Mouse (Mus musculus) forebrain, embryonic 12.5 days (tissue): ENCODE measurements around the gene Hint2. TPM values are rescaled to one million over a fixed set of nuclear protein-coding genes. Genes with fewer than 3 reads are reported as not detected.

Experiments used
- ATAC-seq: fragments of 200-750 bp; cut with Nextera tagmentation; 2 replicates; pipeline ENCODE4 v1.8.0; 2017; ENCODE audit warnings: moderate TSS enrichment; ENCODE audit not compliant: low FRiP score
- H3K27ac ChIP-seq: fragments of 300-500 bp; sonication (generic); 2 replicates; pipeline ENCODE4 v1.5.1; 2016; ENCODE audit warnings: mild to moderate bottlenecking
- H3K27me3 ChIP-seq: fragments of 300-500 bp; sonication (generic); 2 replicates; pipeline ENCODE4 v1.6.1; 2016; ENCODE audit warnings: mild to moderate bottlenecking
- H3K36me3 ChIP-seq: fragments of 300-500 bp; sonication (generic); replicated peaks from 2 replicates; pipeline ENCODE4 v1.6.1; 2016; ENCODE audit warnings: mild to moderate bottlenecking
- H3K4me1 ChIP-seq: fragments of 300-500 bp; sonication (generic); 2 replicates; pipeline ENCODE4 v1.6.1; 2016
- H3K4me2 ChIP-seq: fragments of 300-500 bp; sonication (generic); 2 replicates; pipeline ENCODE4 v1.6.1; 2016; ENCODE audit warnings: mild to moderate bottlenecking, moderate library complexity
- H3K4me3 ChIP-seq: fragments of 300-500 bp; sonication (generic); replicated peaks from 2 replicates; pipeline ENCODE4 v1.5.1; 2016; ENCODE audit warnings: mild to moderate bottlenecking
- H3K9ac ChIP-seq: fragments of 300-500 bp; sonication (generic); 2 replicates; pipeline ENCODE4 v1.6.1; 2016; ENCODE audit warnings: mild to moderate bottlenecking
- H3K9me3 ChIP-seq: fragments of 300-500 bp; sonication (generic); 2 replicates; pipeline ENCODE4 v1.6.1; 2016
- WGBS: fragments of 180-500 bp; shearing (Covaris S2); methylation state at CpG from one replicate; pipeline ENCODE4 v1.1.7; 2016; 5-methylcytosine and 5-hydroxymethylcytosine counted together
- polyA plus RNA-seq: library from polyadenylated mRNA; unstranded; fragments of >200 nt; fragmentation: Nextera tagmentation; extraction: Ambion mirVana; gene quantifications from 2 replicates; pipeline ENCODE4 v1.2.1, GENCODE M21; 2016

Hint2 gene
- polyA plus RNA-seq, 1 experiment from 2014 or later = 71.2 TPM

DNA sequence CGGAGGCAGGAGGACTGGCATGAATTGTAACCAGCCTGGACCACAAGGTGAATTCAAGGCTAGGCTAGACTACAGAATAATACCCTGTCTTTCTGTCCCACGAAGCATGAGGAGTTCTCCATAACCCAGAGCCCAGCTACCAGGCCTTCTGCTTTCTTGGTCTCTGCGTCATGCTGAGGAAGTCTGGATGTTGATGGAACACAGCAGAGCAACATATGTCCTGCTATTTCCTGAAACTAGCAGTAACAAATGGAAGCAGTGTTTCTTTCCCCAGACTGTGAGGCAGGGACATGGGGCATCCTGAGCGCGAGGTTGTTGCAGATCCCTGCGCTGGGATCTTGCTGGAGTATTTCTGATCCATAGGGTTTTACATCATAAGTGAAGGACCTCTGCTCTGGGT is 22.3 kb upstream of the Hint2 start:
- Histone ChIP-seq H3K4me1 (no peaks in the 10 kb centered on the region), H3K4me3 (no peak overlapping the region), H3K36me3 (peaks cover 62% of the 10 kb centered on the region), H3K27me3 (no peaks in the 10 kb centered on the region), H3K9me3 (no peaks in the 10 kb centered on the region), H3K9ac (no peak overlapping the region), H3K4me2 (no peak overlapping the region), H3K27ac (no peak overlapping the region)
- no peak for ATAC-seq
- WGBS = 89% methylated on average over 6 of the region's 6 CpGs

- WGBS = 88% methylated on average over 4 of the region's 4 CpGs
- no peak overlapping the region for H3K4me2 ChIP-seq
- H3K9me3 ChIP-seq = no peaks in the 10 kb centered on the region
- H3K27ac ChIP-seq = no peak overlapping the region
- H3K27me3 ChIP-seq = no peaks in the 10 kb centered on the region
- H3K4me3 ChIP-seq = no peak overlapping the region
- H3K4me1 ChIP-seq = peaks cover 22% of the 10 kb centered on the region
- peaks cover 41% of the 10 kb centered on the region for H3K36me3 ChIP-seq
- H3K9ac ChIP-seq = no peak overlapping the region
- no peak for ATAC-seq
Observed at GRCm38 (mm10) chr4:43675608-43676007, 19.3 kb upstream of the Hint2 start.

DNA sequence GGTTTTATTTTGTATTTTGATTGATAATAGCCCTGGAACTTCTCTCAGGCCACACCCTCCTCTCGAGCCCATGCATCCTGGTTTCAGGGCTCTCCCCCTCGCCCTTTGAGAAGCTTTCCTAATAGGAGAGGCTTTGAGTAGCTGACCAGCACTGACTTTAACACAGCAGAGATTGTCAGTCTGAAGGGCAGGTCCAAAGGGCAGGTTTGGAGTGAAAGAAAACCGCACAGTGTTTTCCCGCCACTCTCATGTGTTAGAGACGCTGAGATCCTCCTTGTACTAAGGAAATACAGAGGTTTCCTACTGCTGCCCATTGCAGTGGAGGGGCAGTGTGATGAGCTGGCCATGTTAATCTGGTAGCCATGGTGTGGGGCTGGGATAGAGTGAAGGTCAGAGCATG is 18.7 kb upstream of the Hint2 start:
- ATAC-seq = no peak
- 84% methylated on average over 5 of the region's 5 CpGs for WGBS
- peaks cover 39% of the 10 kb centered on the region for H3K36me3 ChIP-seq
- peaks cover 29% of the 10 kb centered on the region for H3K4me1 ChIP-seq
- H3K27ac ChIP-seq = no peak overlapping the region
- no peaks in the 10 kb centered on the region for H3K27me3 ChIP-seq
- no peak overlapping the region for H3K9ac ChIP-seq
- no peak overlapping the region for H3K4me2 ChIP-seq
- no peak overlapping the region for H3K4me3 ChIP-seq
- no peaks in the 10 kb centered on the region for H3K9me3 ChIP-seq

DNA sequence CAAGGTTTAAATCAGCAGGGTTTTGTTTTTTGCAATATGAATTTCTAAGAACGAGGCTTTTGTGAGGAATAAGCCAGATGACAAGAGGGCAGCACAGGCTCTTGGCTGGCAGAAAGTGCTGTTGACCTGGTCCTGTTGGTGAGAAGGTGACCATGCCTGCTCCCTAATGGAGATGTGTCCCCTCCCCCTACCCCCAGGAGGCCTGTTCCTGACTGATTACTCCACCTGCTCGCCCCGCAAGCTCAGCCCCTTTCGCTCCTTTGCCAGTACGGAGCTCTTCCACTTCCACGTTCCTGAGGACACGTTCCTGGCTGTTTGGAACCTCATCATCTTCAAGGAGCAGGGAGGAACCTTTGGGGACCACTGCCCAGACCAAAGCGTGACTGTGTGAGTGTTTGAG is 17.4 kb upstream of the Hint2 start:
- peaks cover 35% of the 10 kb centered on the region for H3K4me1 ChIP-seq
- H3K9ac ChIP-seq = no peak overlapping the region
- no peak overlapping the region for H3K4me2 ChIP-seq
- WGBS = 85% methylated on average over 8 of the region's 8 CpGs
- H3K9me3 ChIP-seq = no peaks in the 10 kb centered on the region
- H3K36me3 ChIP-seq = peaks cover 34% of the 10 kb centered on the region
- H3K4me3 ChIP-seq = no peak overlapping the region
- no peaks in the 10 kb centered on the region for H3K27me3 ChIP-seq
- H3K27ac ChIP-seq = no peak overlapping the region
- ATAC-seq = no peak

- 7% methylated on average over 2 of the region's 2 CpGs for WGBS
- ATAC-seq = peak; percentile 24; the same call in 1 of the 2 replicates
- no peaks in the 10 kb centered on the region for H3K9me3 ChIP-seq
- no peak overlapping the region for H3K27ac ChIP-seq
- no peaks in the 10 kb centered on the region for H3K27me3 ChIP-seq
- no peak overlapping the region for H3K9ac ChIP-seq
- no peak overlapping the region for H3K4me3 ChIP-seq
- peak overlapping the region; percentile 21 for H3K4me2 ChIP-seq
- peaks cover 39% of the 10 kb centered on the region for H3K4me1 ChIP-seq
- peaks cover 19% of the 10 kb centered on the region for H3K36me3 ChIP-seq
Observed at GRCm38 (mm10) chr4:43672070-43672469, 15.8 kb upstream of the Hint2 start.

DNA sequence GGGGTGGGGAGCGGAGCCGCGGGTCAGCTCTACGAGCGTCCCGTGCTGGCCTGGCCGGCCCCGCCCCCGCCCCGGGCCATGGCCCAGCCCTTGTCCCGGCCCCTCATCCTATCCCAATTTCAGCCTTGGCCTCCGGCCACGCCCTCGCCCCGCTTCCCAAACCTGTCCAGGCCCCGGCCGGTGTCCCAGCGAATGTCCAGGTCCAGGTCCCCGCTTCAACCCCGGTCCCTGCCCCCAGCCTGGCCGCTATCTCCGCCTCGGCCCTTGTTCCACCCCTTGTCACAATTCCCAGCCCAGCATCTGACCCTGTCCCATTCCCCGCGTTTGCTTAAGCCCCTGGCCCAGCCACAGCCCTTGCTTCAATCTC is 13.1 kb upstream of the Hint2 start:
- Histone ChIP-seq H3K36me3 (peaks cover 4% of the 10 kb centered on the region), H3K4me2 (peak overlapping the region; percentile 85), H3K27me3 (peaks cover 22% of the 10 kb centered on the region), H3K9me3 (no peaks in the 10 kb centered on the region), H3K4me3 (peak overlapping the region; percentile 77), H3K27ac (no peak overlapping the region; the same call in 1 of the 2 replicates), H3K4me1 (peaks cover 39% of the 10 kb centered on the region), H3K9ac (peak overlapping the region; percentile 84)
- peak; percentile 58 for ATAC-seq
- under 1% methylated on average over 19 of the region's 25 CpGs for whole genome bisulfite sequencing

DNA sequence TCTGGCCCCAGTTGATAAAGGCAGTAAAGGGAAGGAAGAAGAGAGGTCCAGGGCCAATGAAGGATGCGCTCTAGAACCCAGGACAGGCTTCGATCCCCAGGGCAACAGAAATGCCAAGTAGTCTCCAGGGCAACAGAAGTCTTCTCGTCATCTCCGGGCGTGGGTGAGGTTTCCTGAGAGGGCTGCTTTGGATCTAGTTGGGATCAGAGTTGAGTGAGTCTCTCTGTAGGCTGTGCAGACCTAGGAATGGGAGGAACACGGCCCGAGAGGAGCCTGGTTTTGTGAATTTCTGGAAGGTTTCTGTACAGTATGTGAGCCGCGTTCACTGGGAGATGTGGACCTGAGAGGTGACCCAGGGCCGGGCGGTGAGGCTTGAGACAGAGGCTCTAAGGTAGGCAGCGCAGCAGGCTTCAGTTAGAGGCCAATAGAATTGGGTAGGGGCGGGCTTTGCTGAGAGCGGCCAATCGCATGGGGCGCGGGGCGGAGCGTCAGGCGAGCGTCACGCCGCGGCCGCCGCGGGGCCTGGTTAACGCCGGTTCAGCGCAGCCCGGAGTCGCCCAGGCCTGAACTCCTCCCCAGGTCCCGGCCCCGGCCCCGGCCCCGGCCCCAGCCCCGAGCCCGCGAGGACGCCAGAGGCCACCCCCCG is 12.6 kb upstream of the Hint2 start, which contains the start of the genes Tmem8b and Fam221b:
TSS of gene Tmem8b (plus strand) at position 190 of the 646 bp plus-strand sequence.
TSS of gene Fam221b (minus strand) at position 364 of the 646 bp plus-strand sequence.
- peak within 1 kb of the TSS; percentile 77 for H3K4me3 ChIP-seq
- peaks cover 39% of the 10 kb centered on the region for H3K4me1 ChIP-seq
- H3K36me3 ChIP-seq = no peaks in the 10 kb centered on the region
- H3K9me3 ChIP-seq = no peaks in the 10 kb centered on the region
- H3K9ac ChIP-seq = peak within 1 kb of the TSS; percentile 84
- peak; percentile 95 for ATAC-seq
- H3K27me3 ChIP-seq = peaks cover 22% of the 10 kb centered on the region
- WGBS = 4% methylated on average over 24 of the region's 41 CpGs
- peak within 1 kb of the TSS; percentile 85 for H3K4me2 ChIP-seq
- no peak within 1 kb of the TSS; the same call in 1 of the 2 replicates for H3K27ac ChIP-seq

DNA sequence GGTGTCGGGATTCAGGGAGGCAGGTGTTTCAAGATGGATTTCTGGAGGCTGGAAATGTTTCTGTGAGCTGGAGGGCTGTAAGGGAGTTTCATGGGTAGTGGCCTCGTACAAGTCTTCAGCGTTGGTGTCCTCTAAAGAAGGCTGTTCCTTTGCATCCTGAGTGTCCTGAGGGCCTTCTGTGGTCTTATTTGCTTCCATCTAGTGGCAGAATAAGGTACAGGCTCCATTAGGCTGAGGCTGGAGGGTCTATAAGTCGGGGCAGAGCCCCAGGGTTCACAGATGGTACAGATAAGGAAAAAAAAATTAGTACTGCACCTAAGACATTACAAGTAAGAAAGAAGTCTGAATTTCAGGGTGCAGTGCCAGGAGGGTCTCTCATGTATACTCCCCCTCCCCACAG is 10.1 kb upstream of the Hint2 start:
- no peak overlapping the region for H3K9ac ChIP-seq
- no peaks in the 10 kb centered on the region for H3K9me3 ChIP-seq
- H3K4me1 ChIP-seq = peaks cover 25% of the 10 kb centered on the region
- WGBS = 28% methylated on average over 4 of the region's 4 CpGs
- no peak overlapping the region for H3K4me3 ChIP-seq
- peaks cover 43% of the 10 kb centered on the region for H3K27me3 ChIP-seq
- no peak for ATAC-seq
- H3K36me3 ChIP-seq = no peaks in the 10 kb centered on the region
- H3K4me2 ChIP-seq = no peak overlapping the region
- H3K27ac ChIP-seq = no peak overlapping the region

DNA sequence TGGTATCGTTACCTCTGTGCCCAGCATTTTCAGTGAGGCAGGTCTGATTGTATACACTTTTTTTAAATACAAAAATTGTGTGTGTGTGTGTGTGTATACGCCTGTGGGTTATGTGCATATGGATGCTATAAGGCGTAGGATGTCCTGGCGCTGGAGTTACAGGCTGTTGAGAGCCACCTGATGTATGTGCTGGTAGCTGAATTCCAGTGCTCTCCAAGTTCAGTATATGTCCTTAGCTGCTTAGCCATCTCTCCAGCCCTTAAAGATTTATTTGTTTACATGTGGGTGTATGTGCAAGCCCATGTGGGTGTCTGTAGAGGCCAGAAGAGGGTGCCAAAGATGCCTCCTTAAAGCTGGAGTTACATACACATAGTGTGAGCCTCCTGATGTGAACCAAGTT is 880 bp upstream of the Hint2 start:
- H3K27me3 ChIP-seq = peaks cover 12% of the 10 kb centered on the region
- H3K4me3 ChIP-seq = peak overlapping the region; percentile 72
- ATAC-seq = no peak
- H3K9me3 ChIP-seq = no peaks in the 10 kb centered on the region
- H3K36me3 ChIP-seq = no peaks in the 10 kb centered on the region
- 63% methylated on average over 4 of the region's 4 CpGs for WGBS
- H3K4me2 ChIP-seq = peak overlapping the region; percentile 73
- peaks cover 18% of the 10 kb centered on the region for H3K4me1 ChIP-seq
- no peak overlapping the region for H3K9ac ChIP-seq
- H3K27ac ChIP-seq = no peak overlapping the region

DNA sequence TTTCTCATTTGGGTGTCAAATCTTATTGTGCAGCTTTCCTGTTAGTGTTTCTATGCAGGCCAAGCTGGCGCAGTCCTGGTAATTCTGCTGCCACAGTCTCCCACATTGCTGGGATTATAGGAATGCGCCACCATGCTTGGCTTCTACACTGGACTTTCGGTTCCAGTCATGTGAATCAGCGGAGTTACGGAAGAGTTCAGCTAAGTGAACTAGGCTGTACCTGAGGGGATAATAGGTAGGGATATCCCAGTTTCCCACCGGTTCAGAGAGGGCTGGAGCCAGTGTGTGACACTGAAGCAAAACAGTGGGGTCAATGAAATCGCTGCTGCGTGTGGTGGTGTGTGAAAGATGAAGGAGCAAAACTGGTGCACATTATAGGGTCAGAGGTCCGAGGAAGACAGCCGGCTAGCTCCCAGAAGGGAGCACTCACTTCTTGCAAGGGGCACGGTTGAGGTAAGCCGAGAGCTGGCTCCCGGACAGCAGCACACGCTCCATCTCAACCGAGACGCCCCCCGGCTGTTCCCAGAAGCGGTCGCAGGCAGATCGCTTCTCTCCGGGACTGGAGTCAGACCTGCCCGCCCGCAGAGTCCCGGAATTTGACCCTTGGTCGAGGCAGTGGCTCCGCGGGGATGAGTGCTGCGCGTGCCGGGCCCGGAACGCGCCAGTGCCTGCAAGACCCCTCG is 469 bp downstream of the Hint2 start:
- no peaks in the 10 kb centered on the region for H3K27me3 ChIP-seq
- H3K9me3 ChIP-seq = no peaks in the 10 kb centered on the region
- peak overlapping the region; percentile 81 for H3K9ac ChIP-seq
- H3K4me3 ChIP-seq = peak overlapping the region; percentile 72
- WGBS = 6% methylated on average over 34 of the region's 34 CpGs
- peak overlapping the region; percentile 91 for H3K27ac ChIP-seq
- peaks cover 18% of the 10 kb centered on the region for H3K4me1 ChIP-seq
- H3K4me2 ChIP-seq = peak overlapping the region; percentile 73
- H3K36me3 ChIP-seq = peaks cover 8% of the 10 kb centered on the region; the same call in 1 of the 2 replicates
- peak; percentile 47 for ATAC-seq

GRCm38 (mm10) chr4:43653161-43654015 is 2.9 kb downstream of the Hint2 start, which contains the start of gene Spag8:
Gene Spag8, minus strand, starts transcription at chr4:43653594.
- Histone ChIP-seq H3K4me2 (peak within 1 kb of the TSS; percentile 53), H3K9me3 (peaks cover 7% of the 10 kb centered on the region), H3K9ac (peak within 1 kb of the TSS; percentile 33; the same call in 1 of the 2 replicates), H3K4me1 (peaks cover 18% of the 10 kb centered on the region), H3K27me3 (no peaks in the 10 kb centered on the region), H3K36me3 (peaks cover 22% of the 10 kb centered on the region), H3K4me3 (peak within 1 kb of the TSS; percentile 28), H3K27ac (no peak within 1 kb of the TSS)
- ATAC-seq = no peak
- WGBS = 13% methylated on average over 24 of the region's 24 CpGs

DNA sequence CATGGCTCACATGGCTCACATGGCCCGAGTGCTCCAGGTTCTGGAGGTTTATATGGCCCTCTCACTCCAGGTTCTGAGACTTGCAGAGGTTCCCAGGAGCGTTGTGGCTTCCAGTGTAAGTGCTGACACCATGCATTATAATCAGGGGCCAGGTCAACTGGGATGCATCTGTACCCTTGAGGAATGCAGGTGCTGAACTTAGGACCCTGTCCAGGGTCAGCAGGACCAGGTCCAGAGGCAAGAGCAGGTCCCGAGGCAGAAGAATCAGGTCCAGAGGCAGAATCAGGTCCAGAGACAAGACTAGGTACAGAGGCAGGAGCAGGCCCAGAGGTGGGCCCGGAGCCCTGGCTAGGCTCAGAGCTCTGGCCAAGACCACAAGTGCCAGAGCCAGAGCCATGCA is 3.5 kb downstream of the Hint2 start:
- Histone ChIP-seq H3K4me2 (peak overlapping the region; percentile 53), H3K36me3 (peaks cover 22% of the 10 kb centered on the region), H3K27ac (no peak overlapping the region), H3K9ac (no peak overlapping the region), H3K9me3 (peaks cover 7% of the 10 kb centered on the region), H3K4me1 (peaks cover 18% of the 10 kb centered on the region), H3K4me3 (peak overlapping the region; percentile 28), H3K27me3 (no peaks in the 10 kb centered on the region)
- WGBS = 89% methylated on average over 4 of the region's 4 CpGs
- ATAC-seq = no peak
